Mouse (Mus musculus): Measurements from ENCODE around the gene Cat. TPM values are rescaled to one million over a fixed set of nuclear protein-coding genes. Genes with fewer than 3 reads are reported as not detected.
A peak's percentile ranks its signal among the peaks of the same experiment; 100 is the strongest.

Gene Cat
- 10 to 100 TPM; 75.6 to 78.0 TPM for total RNA-seq (2021)
- long read RNA-seq, experiment 1, transcript Cat-201 (13 exons, 2,613 nt): major isoform, 75 of 80 reads
- long read RNA-seq, experiment 1, partial matches to known transcripts: 2 of 80 reads
- long read RNA-seq, experiment 1, other reads (novel, unspliced or antisense): 3 of 80 reads
- long read RNA-seq, experiment 2, transcript Cat-201 (13 exons, 2,613 nt): major isoform, 119 of 128 reads
- long read RNA-seq, experiment 2, partial matches to known transcripts: 5 of 128 reads
- long read RNA-seq, experiment 2, other reads (novel, unspliced or antisense): 4 of 128 reads

DNA sequence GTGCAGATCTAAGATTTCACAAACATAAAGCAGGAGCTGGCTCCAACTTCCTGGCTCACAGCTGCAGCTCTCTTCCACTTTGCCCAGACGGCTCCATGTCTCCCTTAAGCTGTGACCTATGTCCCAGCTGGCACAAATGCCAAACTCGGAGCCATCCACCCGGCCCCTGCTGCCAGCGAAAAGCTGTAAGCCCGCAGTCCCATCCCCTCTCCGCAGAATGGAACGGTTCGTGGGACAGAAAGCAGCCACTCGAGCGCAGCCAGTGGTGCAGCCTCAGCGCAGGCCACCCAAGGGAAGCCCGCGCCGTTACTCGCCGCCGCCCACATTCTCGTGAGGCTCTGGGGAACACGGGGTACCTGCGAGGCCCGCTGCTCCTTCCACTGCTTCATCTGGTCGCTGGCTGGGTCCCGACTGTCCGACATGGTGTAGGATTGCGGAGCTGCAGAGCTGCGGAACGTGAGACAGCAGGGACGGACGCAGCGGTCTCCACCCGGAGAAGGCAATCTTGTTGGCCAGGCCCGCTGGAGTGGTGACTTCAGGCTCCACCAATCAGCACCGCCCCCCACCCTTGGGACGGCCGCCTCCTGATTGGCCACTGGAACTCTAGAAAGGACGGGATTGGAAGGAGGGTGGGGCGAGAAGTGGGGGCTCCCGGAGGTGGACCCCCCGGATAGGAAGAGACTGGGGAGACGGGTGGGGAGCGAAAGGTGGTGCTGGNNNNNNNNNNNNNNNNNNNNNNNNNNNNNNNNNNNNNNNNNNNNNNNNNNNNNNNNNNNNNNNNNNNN is at the start of gene Cat:
Gene Cat (minus strand): TSS at position 544 of the 785 bp plus-strand sequence.
- intact Hi-C loops (cut with DNase I; ENCODE audit: low total_unique reads): no loop called here

DNA sequence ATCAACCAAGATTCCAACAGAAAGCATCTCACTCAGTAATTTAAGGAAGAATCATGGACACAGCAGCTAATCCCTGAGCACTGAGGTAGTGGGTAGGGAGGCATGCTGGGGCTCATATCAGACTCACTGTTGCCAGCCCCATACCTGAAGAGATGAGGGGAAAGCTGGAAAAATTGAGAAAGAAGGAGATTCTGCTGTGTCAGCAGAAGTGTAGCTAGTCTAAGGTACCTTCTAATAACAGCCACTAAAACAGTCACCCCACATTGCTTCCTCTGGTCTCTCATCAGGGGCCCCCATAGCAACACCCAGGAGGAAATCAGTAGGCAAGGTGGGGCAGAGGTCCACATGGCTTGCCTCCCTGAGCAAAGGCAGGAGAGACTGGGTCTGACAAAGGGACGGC is 40.6 kb upstream of the Cat start:
- intact Hi-C loops (cut with DNase I; ENCODE audit: low total_unique reads): no loop called here
- no peak for DNase-seq

More for the DNA sequence above, at the start of gene Cat:
- peak; percentile 98 for DNase-seq

GRCm38 (mm10) chr2:103516472-103516871 is 31.5 kb upstream of the Cat start:
- no peak for DNase-seq
- intact Hi-C loops (cut with DNase I; ENCODE audit: low total_unique reads): no loop called here

GRCm38 (mm10) chr2:103515513-103516180 is 30.7 kb upstream of the Cat start:
- DNase-seq: no peak
- intact Hi-C loops (cut with DNase I; ENCODE audit: low total_unique reads): no loop called here

- intact Hi-C loops (cut with DNase I; ENCODE audit: low total_unique reads): no loop called here
- DNase-seq: no peak
Observed at GRCm38 (mm10) chr2:103512066-103512795, 27.3 kb upstream of the Cat start.

GRCm38 (mm10) chr2:103511631-103512030 is 26.7 kb upstream of the Cat start:
- intact Hi-C loops (cut with DNase I; ENCODE audit: low total_unique reads): no loop called here
- DNase-seq: no peak

DNA sequence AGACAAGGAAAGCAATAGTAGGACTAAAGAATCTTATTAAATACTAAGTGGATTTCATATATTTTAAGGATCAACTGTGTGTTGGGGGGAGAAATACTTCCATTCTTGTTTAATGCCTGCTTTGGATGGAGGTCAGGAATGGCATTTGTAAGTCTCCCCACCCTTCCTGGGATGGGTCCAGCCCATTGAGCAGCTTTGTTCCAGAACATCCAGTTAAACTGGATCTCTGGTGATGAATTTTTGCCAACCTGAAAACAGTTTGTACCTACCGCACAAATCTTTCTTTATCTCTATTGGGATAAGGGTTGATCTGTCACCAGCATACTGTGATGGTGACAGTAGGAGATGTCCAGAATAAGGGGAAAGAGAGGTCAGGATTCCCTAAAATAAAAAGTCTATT is 26.1 kb upstream of the Cat start:
- DNase-seq: no peak
- intact Hi-C loops (cut with DNase I; ENCODE audit: low total_unique reads): no loop called here

- DNase-seq: no peak
- intact Hi-C loops (cut with DNase I; ENCODE audit: low total_unique reads): no loop called here
Observed at GRCm38 (mm10) chr2:103507651-103508050, 22.7 kb upstream of the Cat start.

DNA sequence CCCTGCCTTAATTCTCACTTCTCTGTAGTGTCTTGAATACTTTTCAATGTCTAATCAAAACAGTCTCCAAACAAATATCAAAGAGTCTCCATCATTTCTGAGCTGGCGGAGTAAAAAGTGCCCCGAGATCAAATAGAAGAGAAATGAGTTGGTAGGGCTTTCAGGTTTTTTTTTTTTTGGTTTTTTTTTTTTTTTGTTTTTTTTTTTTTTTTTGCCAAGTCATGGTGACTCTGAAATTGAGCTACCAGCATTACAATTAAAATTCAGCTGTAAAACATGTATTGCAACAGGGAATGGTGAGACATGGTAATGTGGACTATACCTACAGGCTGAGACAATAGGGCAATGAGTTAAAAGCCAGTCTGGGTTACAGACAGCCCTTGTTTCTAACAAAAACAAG is 21.0 kb upstream of the Cat start:
- intact Hi-C loops (cut with DNase I; ENCODE audit: low total_unique reads): no loop called here
- no peak for DNase-seq

DNA sequence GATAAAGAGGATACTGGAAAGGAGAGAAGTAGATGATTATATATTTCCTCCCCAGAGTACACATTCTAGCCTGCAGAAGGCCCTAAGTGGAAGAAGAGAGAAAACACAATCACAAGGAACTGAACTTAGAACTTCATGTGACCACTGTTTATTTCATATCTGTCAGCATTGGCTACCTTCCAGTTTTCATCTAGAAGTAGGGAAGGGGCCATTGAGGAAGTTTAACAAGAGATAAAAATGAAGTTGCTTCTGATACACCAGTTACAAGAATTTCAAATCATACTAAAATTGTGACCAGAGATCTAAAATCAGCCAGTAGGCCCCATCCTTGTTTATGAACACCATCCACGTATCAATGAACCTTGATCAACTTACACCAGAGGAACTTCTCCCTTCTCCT is 19.5 kb upstream of the Cat start:
- no peak for DNase-seq
- intact Hi-C loops (cut with DNase I; ENCODE audit: low total_unique reads): no loop called here

DNA sequence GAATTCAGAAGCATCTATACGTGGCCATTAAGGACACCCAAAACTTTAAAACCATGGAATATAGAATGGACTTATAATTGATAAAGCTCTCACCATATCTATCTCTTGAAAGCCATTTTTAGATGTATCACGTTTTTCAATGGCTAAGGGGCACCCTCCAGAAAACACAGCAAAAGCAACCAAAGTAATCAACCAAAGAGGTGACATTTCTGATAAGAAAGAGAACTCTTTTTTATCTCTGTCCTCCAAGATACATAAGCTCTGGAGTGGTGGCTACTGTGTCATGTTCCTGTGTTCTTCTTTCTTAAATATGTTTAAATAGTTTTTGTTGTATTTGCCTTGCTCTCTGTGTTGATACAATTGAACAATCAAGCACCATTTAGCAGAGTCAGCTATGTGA is 15.8 kb upstream of the Cat start:
- intact Hi-C loops (cut with DNase I; ENCODE audit: low total_unique reads): no loop called here
- DNase-seq: no peak

GRCm38 (mm10) chr2:103495633-103496418 is 10.9 kb upstream of the Cat start:
- no peak for DNase-seq
- intact Hi-C loops (cut with DNase I; ENCODE audit: low total_unique reads): no loop called here

DNA sequence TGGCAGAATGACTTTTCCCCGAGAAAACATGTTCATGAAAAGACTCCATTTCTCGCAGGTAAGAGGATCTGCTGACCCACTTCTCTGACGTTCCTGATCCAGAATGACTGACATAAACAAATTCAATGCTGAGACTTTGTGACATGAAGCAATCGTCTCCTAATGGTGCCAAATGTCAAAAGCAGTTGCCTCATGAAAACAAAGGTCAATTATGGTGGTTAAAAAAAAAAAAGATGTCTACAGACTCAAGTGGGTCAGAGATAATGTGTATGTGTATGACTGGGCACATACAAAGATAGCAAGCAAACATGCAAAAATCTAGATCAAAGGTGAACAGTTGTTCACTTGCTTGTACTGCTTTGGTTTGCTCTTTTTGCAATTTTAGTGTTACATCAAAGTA is 8.9 kb upstream of the Cat start:
- intact Hi-C loops (cut with DNase I; ENCODE audit: low total_unique reads): no loop called here
- no peak for DNase-seq

DNA sequence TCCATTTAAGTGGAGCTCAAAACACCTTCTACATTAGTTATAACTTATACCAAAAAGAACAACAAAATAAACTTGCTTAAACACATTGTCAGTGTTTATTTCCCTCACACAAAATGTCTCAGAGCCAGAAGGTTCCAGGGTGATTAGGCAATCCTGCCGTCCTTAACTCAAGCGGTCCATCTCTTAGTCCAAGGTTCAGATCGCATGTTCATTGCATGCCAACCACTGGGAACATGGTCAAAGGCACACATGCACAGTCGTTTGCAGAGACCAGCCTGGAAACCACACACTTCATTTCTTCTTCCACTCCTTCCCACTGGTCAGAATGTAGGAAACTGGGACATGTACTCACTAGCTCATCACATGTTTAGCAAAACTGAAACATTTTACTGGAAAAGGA is 7.6 kb upstream of the Cat start:
- DNase-seq: no peak
- intact Hi-C loops (cut with DNase I; ENCODE audit: low total_unique reads): no loop called here

- intact Hi-C loops (cut with DNase I; ENCODE audit: low total_unique reads): no loop called here
- DNase-seq: no peak
Observed at GRCm38 (mm10) chr2:103483986-103484520, 907 bp downstream of the Cat start.

- no peak for DNase-seq
- intact Hi-C loops (cut with DNase I; ENCODE audit: low total_unique reads): no loop called here
Observed at GRCm38 (mm10) chr2:103483289-103483985, 1.5 kb downstream of the Cat start.

GRCm38 (mm10) chr2:103481314-103482231 is 3.4 kb downstream of the Cat start:
- DNase-seq: no peak
- intact Hi-C loops (cut with DNase I; ENCODE audit: low total_unique reads): no loop called here

All from gastrocnemius, postnatal 14 days (tissue).